Mouse (Mus musculus) left cerebral cortex, adult 18-20 months (tissue): ENCODE data around the gene Vmn1r119. TPM values are rescaled to one million over a fixed set of nuclear protein-coding genes. Genes with fewer than 3 reads are reported as not detected.
"Not testable (repeated sequence)": the region's sequence is repeated elsewhere in the genome, so short reads cannot be mapped to it uniquely, and the experiment has no call there.

Experiments used
- DNase-seq, 2 experiments: peaks; one replicate each; pipeline ENCODE4 v3.0.0; 2021 to 2022; ENCODE audit warnings: low spot score in 2 of 2, mixed read lengths in 1 of 2
- long read RNA-seq, 2 experiments: library from polyadenylated mRNA; stranded (forward); transcript quantifications; one replicate each; pipeline ENCODE4 v2.0.0; 2021
- total RNA-seq, 2 experiments: library from RNA; stranded (reverse); gene quantifications; 2 replicates each; pipeline ENCODE4 v1.2.3; 2021

Vmn1r119 gene
- not detected for total RNA-seq
- long read RNA-seq, experiment 1 = 0 reads
- long read RNA-seq, experiment 2 = 0 reads

DNA sequence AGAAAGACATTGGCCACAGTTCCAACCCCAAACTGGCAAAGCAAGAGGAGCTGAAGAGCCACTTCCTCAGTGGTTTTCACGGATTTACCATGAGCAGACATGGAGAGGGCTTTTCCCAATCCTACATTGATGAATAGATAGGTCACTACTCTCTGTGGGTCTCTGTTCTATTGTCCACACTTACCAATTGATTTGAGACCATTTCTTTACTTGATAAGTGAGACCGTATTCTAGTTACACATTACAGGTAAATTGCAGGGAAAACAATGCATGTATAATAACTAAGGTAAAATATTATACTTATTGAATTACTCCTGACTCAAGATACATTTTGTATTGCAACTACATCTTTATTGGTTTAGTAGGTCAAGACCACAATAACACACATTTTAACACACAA is at the start of gene Vmn1r119:
Gene Vmn1r119 (minus strand): TSS at position 101 of the 400 bp plus-strand sequence.
- not testable (repeated sequence) for DNase-seq

DNA sequence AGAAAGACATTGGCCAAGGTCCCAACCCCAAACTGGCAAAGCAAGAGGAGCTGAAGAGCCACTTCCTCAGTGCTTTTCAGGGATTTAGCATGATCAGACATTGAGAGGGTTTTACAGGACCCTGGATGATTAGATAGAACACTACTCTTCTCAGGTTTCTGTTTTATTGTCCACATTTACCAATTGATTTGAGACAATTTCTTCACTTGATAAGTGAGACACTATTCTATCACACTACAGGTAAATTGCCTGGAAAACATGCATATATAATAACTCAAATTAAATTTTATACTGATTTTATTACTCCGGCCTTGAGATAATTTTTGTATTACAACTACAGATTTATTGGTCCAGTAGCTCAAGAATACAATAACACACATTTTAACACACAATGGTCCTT is 41.4 kb upstream of the Vmn1r119 start, which contains the start of gene Vmn1r120:
Gene Vmn1r120 (minus strand): TSS at position 101 of the 400 bp plus-strand sequence.
- DNase-seq = not testable (repeated sequence)

Other genes starting within 250 kb of the Vmn1r119 start
- not detected for gene Vmn1r112, start 241.3 kb downstream of the Vmn1r119 start, total RNA-seq
- gene Vmn1r113, start 225.2 kb downstream of the Vmn1r119 start, total RNA-seq = not detected
- not detected for gene Vmn1r114, start 200.3 kb downstream of the Vmn1r119 start, total RNA-seq
- not detected for gene Vmn1r115, start 167.5 kb downstream of the Vmn1r119 start, total RNA-seq
- gene Vmn1r116, start 140.2 kb downstream of the Vmn1r119 start, total RNA-seq = not detected
- not detected for gene Vmn1r117, start 128.3 kb downstream of the Vmn1r119 start, total RNA-seq
- gene Vmn1r118, start 100.1 kb downstream of the Vmn1r119 start, total RNA-seq = not detected
- gene Vmn1r120, start 41.3 kb upstream of the Vmn1r119 start, total RNA-seq = not detected
- not detected for gene Vmn1r121, start 86.1 kb upstream of the Vmn1r119 start, total RNA-seq
- not detected for gene Vmn1r122, start 121.7 kb upstream of the Vmn1r119 start, total RNA-seq
- gene Vmn1r123, start 149.7 kb upstream of the Vmn1r119 start, total RNA-seq = not detected
- gene Gm5157, start 178.0 kb upstream of the Vmn1r119 start, total RNA-seq = not detected
- not detected for gene Vmn1r124, start 248.2 kb upstream of the Vmn1r119 start, total RNA-seq